Mouse (Mus musculus) liver, embryonic 14.5 days (tissue): ENCODE results near the gene Fbxo24.

Experiments used
- CTCF ChIP-seq: IDR thresholded peaks from 2 replicates; pipeline ENCODE4 v1.5.1; 2016; ENCODE audit warnings: antibody characterized with exemption, low read depth, control low read depth
- EP300 ChIP-seq: IDR thresholded peaks from 2 replicates; pipeline ENCODE4 v1.6.1; 2016; ENCODE audit warnings: antibody characterized with exemption, low read depth

DNA sequence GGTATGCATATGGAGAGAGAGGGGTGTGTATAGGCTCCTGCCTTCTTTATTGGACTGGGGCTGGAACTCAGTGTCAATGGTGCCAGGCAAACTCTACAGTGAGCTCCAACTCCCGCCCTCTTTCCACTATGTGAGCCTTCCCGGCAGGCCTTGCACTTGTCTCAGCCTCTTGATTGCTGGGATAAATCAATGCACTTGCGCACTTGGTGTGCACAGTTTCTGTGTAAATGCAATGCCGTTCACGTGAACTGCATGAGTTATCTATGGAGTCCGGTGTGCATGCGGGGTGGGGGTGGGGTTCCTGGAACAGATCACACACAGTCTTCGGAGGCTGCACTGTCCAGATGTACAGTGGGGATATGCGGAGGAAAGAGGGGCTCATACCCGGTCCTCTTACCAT is 24.6 kb upstream of the Fbxo24 start:
- TF ChIP-seq CTCF (no peak), EP300 (no peak)
